Mouse (Mus musculus) heart, adult 11 months (tissue): ENCODE results near the gene Plin5.

Source experiments
- DNase-seq: peaks from one replicate; pipeline ENCODE4 v3.0.0; 2022

The Plin5 gene

GRCm38 (mm10) chr17:56065715-56066114 lies 51.7 kb downstream of the Plin5 start:
- DNase-seq, result peak; percentile 83

GRCm38 (mm10) chr17:56062081-56062480 lies 55.3 kb downstream of the Plin5 start:
- peak; percentile 91 for DNase-seq
